Mouse (Mus musculus): ENCODE data around the gene Golph3. TPM values are rescaled to one million over a fixed set of nuclear protein-coding genes. Genes with fewer than 3 reads are reported as not detected.

Gene Golph3
- total and polyA plus RNA-seq, 3 experiments: 81.1 to 149 (median 99.2) TPM

DNA sequence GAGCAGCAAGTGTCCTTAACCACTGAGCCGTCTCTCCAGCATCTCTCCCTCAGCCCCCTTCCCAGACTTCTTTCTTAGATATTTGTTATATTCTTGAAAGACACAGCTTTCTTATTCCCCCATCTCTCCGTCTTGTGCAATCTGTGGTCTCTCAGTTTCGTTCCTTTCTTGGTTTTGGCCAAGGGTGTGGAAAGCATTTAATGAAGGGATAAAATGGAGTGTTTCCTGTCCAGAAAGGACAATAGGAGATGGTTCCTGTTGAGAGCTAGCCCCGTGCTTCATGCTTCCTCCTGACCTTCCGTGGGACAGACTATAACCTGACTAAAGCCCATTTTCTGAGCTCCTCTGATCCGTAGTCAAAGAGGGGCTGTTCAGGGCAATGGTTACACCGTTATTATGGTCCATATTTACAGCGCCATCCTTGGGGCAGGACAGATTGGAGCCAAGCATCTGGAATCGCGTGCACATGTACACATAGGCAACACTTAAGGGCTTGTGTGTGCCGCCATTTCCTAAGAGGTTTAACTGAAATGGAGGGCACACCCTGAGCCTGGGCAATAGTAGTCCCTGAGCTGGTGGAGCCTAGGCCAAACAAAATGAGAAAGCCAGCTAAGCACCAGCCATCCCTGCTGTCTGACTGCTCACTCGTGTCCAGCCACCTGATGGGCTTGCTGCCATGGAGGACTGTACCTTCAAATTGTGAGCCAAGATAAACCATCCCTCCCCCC, 47.8 kb upstream of the Golph3 start:
- no peaks in the 10 kb centered on the region for H3K9me3 ChIP-seq (replicated peaks; ENCODE audit: insufficient read depth, low read length)
- H3K27ac ChIP-seq (ENCODE audit: control insufficient read depth, low read depth, low read length): no peak overlapping the region
- H3K36me3 ChIP-seq (ENCODE audit: control insufficient read depth in 1 of 2, insufficient read depth in 2 of 2, low read length in 2 of 2): no peaks in the 10 kb centered on the region; a peak in 2 of 4 replicates
- 0 out of 4 replicates have a peak, but pooled peaks cover 0 to 12% of the 10 kb centered on the region in 2 experiments for H3K4me1 ChIP-seq (ENCODE audit: control insufficient read depth in 1 of 2, insufficient read depth in 2 of 2, low read length in 2 of 2)
- DNase-seq (ENCODE audit: low read depth, low spot score): no peak
- H3K9ac ChIP-seq (ENCODE audit: control insufficient read depth, low read depth, low read length, poor library complexity, severe bottlenecking): no peak overlapping the region
- TF ChIP-seq SMC3 (IDR thresholded peaks at IDR 0.05; ENCODE audit: low read depth, low read length): no peak
- TF ChIP-seq TBP (IDR thresholded peaks at IDR 0.05; ENCODE audit: low read depth, low read length): 0 out of 2 replicates have a peak, but pooled peaks have one; percentile 12
- no peaks in the 10 kb centered on the region for H3K27me3 ChIP-seq (ENCODE audit: control insufficient read depth in 1 of 2, insufficient read depth in 2 of 2, low read length in 2 of 2)
- no peaks in the 10 kb centered on the region for H3K79me2 ChIP-seq (ENCODE audit: control insufficient read depth, insufficient read depth, low read length, poor library complexity)
- no peak overlapping the region for H3K4me3 ChIP-seq (ENCODE audit: control insufficient read depth in 1 of 2, insufficient read depth in 1 of 2, low read depth in 2 of 2, low read length in 2 of 2)

DNA sequence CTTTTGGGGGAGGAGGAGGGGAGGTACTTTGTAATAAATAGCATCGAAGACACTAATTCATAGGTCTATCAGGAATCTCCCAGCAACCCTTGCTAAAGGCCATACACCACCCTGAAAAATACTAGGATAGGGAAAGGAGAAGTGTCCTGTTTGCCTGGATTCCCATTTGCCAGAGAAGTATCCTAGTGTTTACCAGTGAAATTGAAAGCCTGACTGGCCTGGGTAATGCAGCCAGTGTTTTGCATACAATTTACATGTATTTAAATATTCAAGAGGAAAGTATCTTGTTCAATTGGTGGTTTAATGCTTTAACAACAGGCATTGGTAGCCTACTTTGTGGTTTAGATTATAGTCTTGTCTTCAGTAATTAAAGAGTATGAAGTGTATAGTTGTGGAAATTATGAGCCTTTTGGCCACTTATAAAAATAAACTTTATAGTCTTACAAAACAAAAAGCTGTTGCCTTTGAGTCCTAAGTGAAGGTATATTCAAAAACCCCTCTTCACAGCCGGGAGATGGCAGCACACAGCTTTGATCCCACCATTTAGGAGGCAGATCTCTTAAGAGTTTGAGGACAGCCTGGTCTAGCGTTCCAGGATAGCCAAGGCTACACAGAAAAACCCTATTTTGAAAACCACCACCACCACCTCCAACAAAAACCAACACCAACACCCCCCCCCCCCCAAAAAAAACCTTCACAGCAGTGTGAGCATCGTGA, 47.0 kb upstream of the Golph3 start:
- Histone ChIP-seq H3K27ac (ENCODE audit: control insufficient read depth, low read depth, low read length) (no peak overlapping the region), H3K79me2 (ENCODE audit: control insufficient read depth, insufficient read depth, low read length, poor library complexity) (no peaks in the 10 kb centered on the region), H3K36me3 (ENCODE audit: control insufficient read depth in 1 of 2, insufficient read depth in 2 of 2, low read length in 2 of 2) (no peaks in the 10 kb centered on the region; a peak in 2 of 4 replicates), H3K9me3 (replicated peaks; ENCODE audit: insufficient read depth, low read length) (no peaks in the 10 kb centered on the region), H3K4me1 (ENCODE audit: control insufficient read depth in 1 of 2, insufficient read depth in 2 of 2, low read length in 2 of 2) (0 out of 4 replicates have a peak, but pooled peaks cover 0 to 12% of the 10 kb centered on the region in 2 experiments), H3K27me3 (ENCODE audit: control insufficient read depth in 1 of 2, insufficient read depth in 2 of 2, low read length in 2 of 2) (no peaks in the 10 kb centered on the region), H3K9ac (ENCODE audit: control insufficient read depth, low read depth, low read length, poor library complexity, severe bottlenecking) (no peak overlapping the region), H3K4me3 (ENCODE audit: control insufficient read depth in 1 of 2, insufficient read depth in 1 of 2, low read depth in 2 of 2, low read length in 2 of 2) (no peak overlapping the region)
- peak; percentile 41 for DNase-seq (ENCODE audit: low read depth, low spot score)
- TF ChIP-seq UBTF (IDR thresholded peaks at IDR 0.05; ENCODE audit: borderline replicate concordance, insufficient read depth, low read depth, low read length) (no peak), MAFK (IDR thresholded peaks at IDR 0.05; ENCODE audit: borderline replicate concordance, low read depth, low read length) (no peak), TCF12 (IDR thresholded peaks at IDR 0.05; ENCODE audit: low read depth, low read length) (no peak), GABPA (IDR thresholded peaks at IDR 0.05; ENCODE audit: low read depth, low read length) (no peak), BHLHE40 (IDR thresholded peaks at IDR 0.05; ENCODE audit: borderline replicate concordance, low read depth, low read length) (no peak), MAX (IDR thresholded peaks at IDR 0.05; ENCODE audit: low read length) (no peak), ZNF384 (IDR thresholded peaks at IDR 0.05; ENCODE audit: low read depth, low read length) (no peak), RAD21 (IDR thresholded peaks at IDR 0.05; ENCODE audit: low read depth, low read length) (peak; percentile 10), SMC3 (IDR thresholded peaks at IDR 0.05; ENCODE audit: low read depth, low read length) (peak; percentile 34; the same call in 1 of the 2 replicates), ZKSCAN1 (IDR thresholded peaks at IDR 0.05; ENCODE audit: low read depth, low read length) (no peak), ZC3H11A (IDR thresholded peaks at IDR 0.05; ENCODE audit: low read depth, low read length) (no peak), JUND (IDR thresholded peaks at IDR 0.05; ENCODE audit: low read depth, low read length) (no peak), NRF1 (IDR thresholded peaks at IDR 0.05; ENCODE audit: insufficient read depth, low read depth, low read length, poor library complexity, severe bottlenecking) (no peak), ZMIZ1 (IDR thresholded peaks at IDR 0.05; ENCODE audit: low read depth, low read length) (no peak), MEF2A (IDR thresholded peaks at IDR 0.05; ENCODE audit: extremely low read depth, insufficient replicate concordance, low read depth, low read length, poor library complexity, severe bottlenecking) (no peak), CTCF (IDR thresholded peaks at IDR 0.05 in 2 of 3, conservative IDR thresholded peaks at IDR 0.05 in 1 of 3; ENCODE audit: control insufficient read depth in 1 of 3, insufficient read depth in 1 of 3, low read depth in 2 of 3, low read length in 3 of 3, poor library complexity in 1 of 3, severe bottlenecking in 1 of 3) (peak in 1 of 3 experiments; percentile 5; a peak in 1 of 6 replicates)

All from MEL (cell line).